Mouse (Mus musculus) retina, embryonic 14.5 days (tissue): ENCODE data around the gene Gm21173.
"Not testable (repeated sequence)": the region's sequence is repeated elsewhere in the genome, so short reads cannot be mapped to it uniquely, and the experiment has no call there.

ENCODE experiments used
- DNase-seq: peaks from one replicate; pipeline ENCODE4 v3.0.0-alpha.2; 2015; ENCODE audit warnings: low spot score

The Gm21173 gene

DNA sequence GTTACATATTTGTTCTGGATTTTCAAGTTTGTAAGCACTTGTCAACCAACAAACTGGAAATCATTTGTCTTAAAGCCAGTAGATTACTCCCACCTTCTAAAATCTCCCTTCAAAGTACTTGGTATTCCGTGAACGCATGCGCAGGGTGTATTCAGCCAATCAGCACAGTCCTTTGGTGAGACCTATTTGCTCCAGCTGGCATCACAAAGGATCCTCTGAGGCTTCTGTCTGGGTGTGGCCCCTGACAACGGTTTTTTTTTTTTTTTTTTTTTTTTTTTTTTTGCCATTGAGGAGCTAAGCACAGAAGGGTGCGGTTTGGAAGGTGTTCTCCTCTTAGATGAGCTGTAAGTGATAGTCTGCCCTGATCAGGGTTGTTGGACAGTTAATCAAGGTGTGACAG lies at the start of gene Gm21173:
Gene Gm21173, plus strand, starts transcription at position 301 of the 400 bp plus-strand sequence.
- DNase-seq, result not testable (repeated sequence)
